Mouse (Mus musculus): ENCODE measurements around the gene Camkmt.

- no peak for TF ChIP-seq CTCF (IDR thresholded peaks at IDR 0.05; ENCODE audit: borderline replicate concordance, insufficient read depth, low read length)
- TF ChIP-seq POLR2A (IDR thresholded peaks at IDR 0.05; ENCODE audit: low read depth, low read length) = no peak
These were observed 228.0 kb downstream of the Camkmt start for GRCm38 (mm10) chr17:85318401-85318800.

Measured in embryonic fibroblast, embryonic 13.5 days (primary cell).